Mouse (Mus musculus) small intestine, adult 2 months (tissue): ENCODE data around the gene Cyp3a13.

Experiments used
- CTCF ChIP-seq: fragments of 200-500 bp; IDR thresholded peaks from 2 replicates; pipeline ENCODE4 v1.5.1; 2012; ENCODE audit warnings: low read depth, mild to moderate bottlenecking, control low read depth, inconsistent platforms, low read length, moderate library complexity, mixed read lengths; ENCODE audit not compliant: insufficient replicate concordance, insufficient read length; ENCODE audit errors: extremely low read depth
- POLR2A ChIP-seq: fragments of 200-500 bp; IDR thresholded peaks from 2 replicates; pipeline ENCODE4 v1.6.1; 2012; ENCODE audit warnings: low read depth, mild to moderate bottlenecking, control low read depth, inconsistent platforms, low read length, moderate library complexity

DNA sequence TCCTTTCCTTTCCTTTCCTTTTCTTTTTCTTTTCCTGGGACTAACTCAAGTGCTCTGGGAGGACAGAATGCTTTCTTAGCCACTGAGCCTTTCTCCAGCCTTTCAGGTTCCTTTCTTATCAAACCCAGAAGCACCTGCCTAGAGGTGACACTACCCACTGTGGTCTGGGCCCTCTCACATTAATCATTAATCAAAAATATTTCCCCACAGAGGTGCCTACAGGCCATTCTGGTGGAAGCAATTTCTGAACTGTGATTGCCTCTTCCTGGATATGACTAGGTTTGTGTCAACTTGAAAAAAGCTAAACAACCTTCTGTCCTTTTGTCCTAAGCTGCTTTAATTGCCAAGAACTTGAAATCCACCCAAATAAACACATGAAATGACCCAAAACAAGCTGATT is 752 bp upstream of the Cyp3a13 start:
- TF ChIP-seq CTCF (no peak), POLR2A (no peak)
